Mouse (Mus musculus): Measurements from ENCODE around the gene Eif2ak4. TPM values are rescaled to one million over a fixed set of nuclear protein-coding genes. Genes with fewer than 3 reads are reported as not detected.

Eif2ak4 gene
- polyA plus RNA-seq, 1 experiment from 2014 or later: 9.5 TPM

DNA sequence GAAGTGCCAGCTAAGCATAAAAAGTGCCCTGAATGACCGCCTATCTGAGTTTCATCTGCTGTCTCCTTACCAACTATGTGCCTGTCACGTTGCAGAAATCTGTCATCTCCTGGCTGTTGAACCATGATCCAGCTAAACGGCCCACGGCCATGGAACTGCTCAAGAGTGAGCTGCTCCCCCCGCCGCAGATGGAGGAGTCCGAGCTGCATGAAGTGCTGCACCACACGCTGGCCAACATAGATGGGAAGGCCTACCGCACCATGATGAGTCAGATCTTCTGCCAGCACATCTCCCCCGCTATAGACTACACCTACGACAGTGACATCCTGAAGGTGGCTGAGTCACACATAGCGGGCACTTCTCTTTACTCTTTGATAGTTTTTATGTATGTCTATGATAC, 59.8 kb downstream of the Eif2ak4 start:
- H3K9ac ChIP-seq (ENCODE audit: low read depth, low read length): no peak overlapping the region
- 83% methylated on average over 12 of the region's 12 CpGs for WGBS
- H3K4me3 ChIP-seq (ENCODE audit: low read length): no peak overlapping the region
- H3K36me3 ChIP-seq (ENCODE audit: control insufficient read depth, insufficient read depth, low read length): no peaks in the 10 kb centered on the region
- no peak overlapping the region for H3K27ac ChIP-seq (ENCODE audit: low read length)
- no peaks in the 10 kb centered on the region for H3K27me3 ChIP-seq (replicated peaks; ENCODE audit: control insufficient read depth, insufficient read depth, low read length)
- no peak overlapping the region for H3K4me2 ChIP-seq (ENCODE audit: low read depth, low read length)
- no peaks in the 10 kb centered on the region for H3K4me1 ChIP-seq (ENCODE audit: control insufficient read depth, insufficient read depth, low read length)
- no peaks in the 10 kb centered on the region for H3K9me3 ChIP-seq (ENCODE audit: control insufficient read depth, low read length)
- ATAC-seq: no peak

DNA sequence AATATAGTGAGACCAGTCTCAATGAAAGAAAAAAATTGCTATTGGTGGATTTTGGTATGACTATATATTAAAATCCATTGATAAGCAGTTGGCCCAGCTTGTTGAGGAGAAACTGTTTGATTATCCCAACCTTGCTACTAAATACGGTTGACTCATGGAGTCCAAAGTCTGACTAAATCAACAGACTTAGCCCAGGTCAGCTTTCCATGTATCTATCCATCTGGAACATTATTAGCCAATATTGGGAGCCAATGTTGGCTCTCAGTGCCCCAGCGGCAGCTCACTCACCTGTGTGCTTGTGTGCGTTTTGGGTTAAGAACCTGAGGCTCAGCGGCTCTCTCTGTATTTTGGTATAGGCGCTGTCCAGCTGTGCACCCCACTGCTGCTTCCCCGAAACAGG, 62.6 kb downstream of the Eif2ak4 start:
- H3K4me2 ChIP-seq (ENCODE audit: low read depth, low read length): no peak overlapping the region
- H3K27me3 ChIP-seq (replicated peaks; ENCODE audit: control insufficient read depth, insufficient read depth, low read length): no peaks in the 10 kb centered on the region
- ATAC-seq: no peak
- H3K36me3 ChIP-seq (ENCODE audit: control insufficient read depth, insufficient read depth, low read length): no peaks in the 10 kb centered on the region
- no peaks in the 10 kb centered on the region for H3K9me3 ChIP-seq (ENCODE audit: control insufficient read depth, low read length)
- no peak overlapping the region for H3K4me3 ChIP-seq (ENCODE audit: low read length)
- no peaks in the 10 kb centered on the region for H3K4me1 ChIP-seq (ENCODE audit: control insufficient read depth, insufficient read depth, low read length)
- no peak overlapping the region for H3K27ac ChIP-seq (ENCODE audit: low read length)
- WGBS: 92% methylated on average over 6 of the region's 6 CpGs
- no peak overlapping the region for H3K9ac ChIP-seq (ENCODE audit: low read depth, low read length)

DNA sequence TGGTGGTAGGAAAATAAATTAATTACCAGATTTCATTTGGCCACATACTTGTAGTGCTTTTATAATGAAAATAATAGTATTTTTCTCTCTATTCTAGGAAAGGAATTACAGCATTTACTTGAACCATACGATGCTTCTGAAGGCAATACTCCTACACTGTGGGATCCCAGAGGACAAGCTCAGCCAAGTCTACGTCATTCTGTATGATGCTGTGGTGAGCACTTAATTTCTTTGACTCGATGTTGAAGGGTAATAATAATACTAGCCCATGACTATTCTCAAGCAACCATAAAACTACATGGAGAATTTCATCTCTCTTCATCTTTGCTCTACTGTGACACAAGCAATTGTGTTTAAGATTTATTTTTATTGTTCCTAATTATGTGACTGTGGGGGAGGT, 68.6 kb downstream of the Eif2ak4 start:
- Histone ChIP-seq H3K36me3 (ENCODE audit: control insufficient read depth, insufficient read depth, low read length) (no peaks in the 10 kb centered on the region), H3K4me3 (ENCODE audit: low read length) (no peak overlapping the region), H3K9me3 (ENCODE audit: control insufficient read depth, low read length) (no peaks in the 10 kb centered on the region), H3K4me2 (ENCODE audit: low read depth, low read length) (no peak overlapping the region), H3K27ac (ENCODE audit: low read length) (no peak overlapping the region), H3K27me3 (replicated peaks; ENCODE audit: control insufficient read depth, insufficient read depth, low read length) (no peaks in the 10 kb centered on the region), H3K4me1 (ENCODE audit: control insufficient read depth, insufficient read depth, low read length) (no peaks in the 10 kb centered on the region), H3K9ac (ENCODE audit: low read depth, low read length) (no peak overlapping the region)
- ATAC-seq: no peak
- WGBS: 90% methylated on average over 3 of the region's 3 CpGs

DNA sequence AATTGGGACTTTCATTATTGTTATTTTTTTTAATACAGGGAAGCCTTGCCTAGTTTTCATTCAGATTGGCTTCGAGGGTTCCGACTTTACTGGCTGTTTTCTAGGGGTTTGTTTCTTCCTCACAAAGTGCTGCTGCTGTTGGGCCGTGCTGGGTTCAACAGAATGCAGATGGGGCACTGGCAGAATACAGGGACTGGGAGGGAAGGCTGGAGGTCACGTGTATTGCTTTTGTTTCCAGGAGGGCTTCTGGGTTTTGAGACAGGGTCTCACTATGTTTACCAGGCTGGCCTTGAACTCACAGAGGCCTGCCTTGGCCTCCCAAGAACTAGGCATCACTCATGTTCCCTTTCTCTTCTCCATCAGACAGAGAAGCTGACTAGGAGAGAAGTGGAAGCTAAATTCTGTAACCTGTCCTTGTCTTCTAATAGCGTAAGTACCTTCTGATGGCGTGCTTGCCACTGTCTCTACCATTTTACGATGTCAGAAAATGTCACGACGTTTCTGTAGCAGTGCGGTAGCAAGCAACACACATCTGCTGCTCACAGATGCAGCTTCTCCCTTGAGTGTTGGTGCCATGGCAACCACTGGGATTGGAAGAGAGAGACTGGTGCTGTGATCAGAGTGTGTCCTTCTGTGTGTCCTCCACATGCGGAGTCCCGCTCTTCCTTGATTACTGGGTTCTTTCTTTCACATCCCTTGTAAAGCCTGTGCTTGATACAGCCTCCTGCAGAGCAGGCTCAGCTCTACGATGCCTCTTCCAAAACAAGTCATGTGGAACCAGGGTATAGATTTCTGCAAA, 69.2 kb downstream of the Eif2ak4 start:
- Histone ChIP-seq H3K36me3 (ENCODE audit: control insufficient read depth, insufficient read depth, low read length) (no peaks in the 10 kb centered on the region), H3K27ac (ENCODE audit: low read length) (no peak overlapping the region), H3K9ac (ENCODE audit: low read depth, low read length) (no peak overlapping the region), H3K4me3 (ENCODE audit: low read length) (no peak overlapping the region), H3K4me1 (ENCODE audit: control insufficient read depth, insufficient read depth, low read length) (no peaks in the 10 kb centered on the region), H3K9me3 (ENCODE audit: control insufficient read depth, low read length) (no peaks in the 10 kb centered on the region), H3K4me2 (ENCODE audit: low read depth, low read length) (no peak overlapping the region), H3K27me3 (replicated peaks; ENCODE audit: control insufficient read depth, insufficient read depth, low read length) (no peaks in the 10 kb centered on the region)
- ATAC-seq: no peak
- 85% methylated on average over 13 of the region's 13 CpGs for WGBS

DNA sequence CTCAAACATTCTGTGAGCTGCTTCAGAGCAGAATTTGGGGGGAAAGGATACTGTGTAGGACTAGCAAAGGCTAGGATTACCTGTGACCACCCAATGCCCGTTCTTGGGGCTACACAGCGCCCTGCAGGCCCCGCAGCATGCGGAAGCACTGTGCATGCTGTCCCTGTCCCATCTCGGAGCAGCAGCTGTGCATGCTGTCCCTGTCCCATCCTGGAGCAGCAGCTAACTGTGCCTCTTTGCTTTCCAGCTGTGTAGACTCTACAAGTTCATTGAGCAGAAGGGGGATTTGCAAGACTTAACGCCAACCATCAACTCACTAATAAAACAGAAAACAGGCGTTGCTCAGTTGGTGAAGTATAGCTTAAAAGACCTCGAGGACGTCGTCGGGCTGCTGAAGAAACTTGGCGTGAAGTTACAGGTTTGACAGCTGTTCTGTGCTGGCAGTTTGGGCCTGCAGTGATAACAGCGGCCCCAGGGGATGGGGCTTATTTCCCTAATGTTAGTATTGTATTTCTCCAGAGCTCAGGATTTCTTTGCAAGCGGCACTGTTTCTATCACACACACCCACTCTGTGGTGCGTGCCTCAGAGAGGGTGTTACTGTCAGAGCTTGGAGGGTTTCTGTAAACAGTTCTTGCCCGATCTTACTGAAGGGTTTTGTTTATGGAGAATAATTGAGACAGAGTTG, 73.2 kb downstream of the Eif2ak4 start:
- H3K9ac ChIP-seq (ENCODE audit: low read depth, low read length): no peak overlapping the region
- no peaks in the 10 kb centered on the region for H3K9me3 ChIP-seq (ENCODE audit: control insufficient read depth, low read length)
- no peak overlapping the region for H3K27ac ChIP-seq (ENCODE audit: low read length)
- H3K36me3 ChIP-seq (ENCODE audit: control insufficient read depth, insufficient read depth, low read length): peaks cover 4% of the 10 kb centered on the region; the same call in 1 of the 2 replicates
- H3K4me3 ChIP-seq (ENCODE audit: low read length): no peak overlapping the region
- H3K4me2 ChIP-seq (ENCODE audit: low read depth, low read length): no peak overlapping the region
- ATAC-seq: no peak
- no peaks in the 10 kb centered on the region for H3K27me3 ChIP-seq (replicated peaks; ENCODE audit: control insufficient read depth, insufficient read depth, low read length)
- H3K4me1 ChIP-seq (ENCODE audit: control insufficient read depth, insufficient read depth, low read length): no peaks in the 10 kb centered on the region
- WGBS: 71% methylated on average over 16 of the region's 16 CpGs

DNA sequence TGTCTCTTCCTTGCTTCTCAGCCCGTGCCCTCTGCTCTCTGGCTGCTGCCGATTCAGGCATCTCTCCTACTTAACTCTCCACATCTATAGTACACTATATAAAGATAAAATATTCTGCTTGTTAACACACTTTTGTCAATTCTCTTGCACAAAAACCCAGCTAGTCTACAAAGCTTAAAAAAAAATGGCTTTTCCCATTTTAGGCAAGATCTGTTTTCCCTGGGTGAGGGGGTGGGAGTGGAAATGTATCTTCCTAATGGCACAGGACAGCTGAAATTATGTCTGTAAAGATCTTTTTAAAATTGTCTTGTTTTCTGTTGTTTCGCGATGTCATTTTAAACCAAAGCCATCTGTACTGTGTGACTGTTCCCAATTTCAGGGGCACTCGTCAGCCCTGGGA, 75.1 kb downstream of the Eif2ak4 start:
- Histone ChIP-seq H3K4me3 (ENCODE audit: low read length) (no peak overlapping the region), H3K27ac (ENCODE audit: low read length) (no peak overlapping the region), H3K27me3 (replicated peaks; ENCODE audit: control insufficient read depth, insufficient read depth, low read length) (no peaks in the 10 kb centered on the region), H3K9me3 (ENCODE audit: control insufficient read depth, low read length) (no peaks in the 10 kb centered on the region), H3K9ac (ENCODE audit: low read depth, low read length) (no peak overlapping the region), H3K36me3 (ENCODE audit: control insufficient read depth, insufficient read depth, low read length) (peaks cover 4% of the 10 kb centered on the region), H3K4me1 (ENCODE audit: control insufficient read depth, insufficient read depth, low read length) (no peaks in the 10 kb centered on the region), H3K4me2 (ENCODE audit: low read depth, low read length) (no peak overlapping the region)
- WGBS: 87% methylated on average over 5 of the region's 5 CpGs
- ATAC-seq: no peak

DNA sequence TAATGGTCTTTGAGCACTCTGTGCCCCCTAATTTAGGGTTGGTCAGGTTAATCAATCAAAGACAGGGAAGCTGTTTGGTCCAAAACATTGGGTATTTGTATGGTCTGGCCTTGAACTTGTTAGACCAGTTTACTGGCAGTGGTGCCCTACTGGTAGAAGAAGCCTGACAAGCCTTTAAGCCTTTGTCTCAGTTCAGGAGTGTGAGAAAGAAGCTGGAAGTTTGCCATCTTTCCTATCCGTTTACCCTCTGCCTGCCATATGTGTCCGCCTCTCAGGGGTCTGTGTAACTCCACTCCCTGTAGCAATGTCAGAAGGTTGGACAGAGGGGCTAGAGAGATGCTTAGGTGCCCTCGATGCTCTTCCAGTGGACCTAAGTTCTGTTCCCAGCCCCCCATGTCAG, 76.0 kb downstream of the Eif2ak4 start:
- no peaks in the 10 kb centered on the region for H3K4me1 ChIP-seq (ENCODE audit: control insufficient read depth, insufficient read depth, low read length)
- H3K9ac ChIP-seq (ENCODE audit: low read depth, low read length): no peak overlapping the region
- 86% methylated on average over 3 of the region's 3 CpGs for WGBS
- no peak overlapping the region for H3K4me3 ChIP-seq (ENCODE audit: low read length)
- no peak overlapping the region for H3K27ac ChIP-seq (ENCODE audit: low read length)
- no peaks in the 10 kb centered on the region for H3K27me3 ChIP-seq (replicated peaks; ENCODE audit: control insufficient read depth, insufficient read depth, low read length)
- ATAC-seq: no peak
- no peaks in the 10 kb centered on the region for H3K9me3 ChIP-seq (ENCODE audit: control insufficient read depth, low read length)
- H3K36me3 ChIP-seq (ENCODE audit: control insufficient read depth, insufficient read depth, low read length): peaks cover 8% of the 10 kb centered on the region
- no peak overlapping the region for H3K4me2 ChIP-seq (ENCODE audit: low read depth, low read length)

DNA sequence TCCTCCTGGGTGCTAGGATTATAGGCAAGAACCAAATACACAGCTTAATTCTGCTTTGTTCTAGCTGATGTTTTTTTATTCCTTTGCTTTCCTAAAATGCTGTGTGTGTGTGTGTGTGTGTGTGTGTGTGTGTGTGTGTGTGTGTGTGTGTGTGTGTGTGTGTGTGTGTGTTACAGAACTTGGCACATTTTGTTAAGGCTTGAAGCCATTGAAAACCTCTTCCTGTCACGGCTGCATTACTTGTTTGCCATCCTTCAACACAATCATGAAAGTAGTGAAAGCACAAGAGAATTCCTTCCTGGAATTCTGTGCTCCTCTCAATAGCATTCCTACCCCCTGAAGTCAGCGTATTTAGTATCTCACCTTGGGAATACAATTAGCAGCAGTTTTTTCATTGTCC, 77.5 kb downstream of the Eif2ak4 start:
- WGBS: 64% methylated on average over 2 of the region's 2 CpGs
- no peak overlapping the region for H3K9ac ChIP-seq (ENCODE audit: low read depth, low read length)
- no peaks in the 10 kb centered on the region for H3K9me3 ChIP-seq (ENCODE audit: control insufficient read depth, low read length)

DNA sequence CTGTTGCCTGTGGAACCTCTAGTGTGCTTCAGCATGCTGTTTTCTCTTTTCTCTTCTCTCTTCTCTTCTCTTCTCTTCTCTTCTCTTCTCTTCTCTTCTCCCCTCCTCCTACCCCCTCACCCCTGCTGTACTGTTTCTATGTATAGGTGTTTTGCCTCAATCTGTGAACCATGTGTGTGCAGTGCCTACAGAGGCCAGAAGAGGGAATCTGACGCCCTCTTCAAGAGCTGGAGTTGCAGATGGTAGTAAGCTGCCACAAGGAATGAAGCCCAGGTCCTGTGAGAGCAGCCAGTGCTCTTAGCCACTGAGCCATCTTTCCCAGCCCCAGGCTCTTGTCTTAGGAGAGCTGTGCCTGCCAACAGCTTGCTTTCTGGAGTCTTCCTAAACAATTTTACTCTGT, 78.2 kb downstream of the Eif2ak4 start:
- Histone ChIP-seq H3K27ac (ENCODE audit: low read length) (no peak overlapping the region), H3K4me2 (ENCODE audit: low read depth, low read length) (no peak overlapping the region), H3K36me3 (ENCODE audit: control insufficient read depth, insufficient read depth, low read length) (peaks cover 18% of the 10 kb centered on the region), H3K9ac (ENCODE audit: low read depth, low read length) (no peak overlapping the region), H3K9me3 (ENCODE audit: control insufficient read depth, low read length) (no peaks in the 10 kb centered on the region), H3K4me3 (ENCODE audit: low read length) (no peak overlapping the region), H3K4me1 (ENCODE audit: control insufficient read depth, insufficient read depth, low read length) (no peaks in the 10 kb centered on the region), H3K27me3 (replicated peaks; ENCODE audit: control insufficient read depth, insufficient read depth, low read length) (no peaks in the 10 kb centered on the region)
- WGBS: 55% methylated on average over 1 of the region's 1 CpGs
- ATAC-seq: no peak

More for the DNA sequence above, 77.5 kb downstream of the Eif2ak4 start:
- H3K4me3 ChIP-seq (ENCODE audit: low read length): no peak overlapping the region
- peaks cover 12% of the 10 kb centered on the region for H3K36me3 ChIP-seq (ENCODE audit: control insufficient read depth, insufficient read depth, low read length)
- H3K27ac ChIP-seq (ENCODE audit: low read length): no peak overlapping the region
- H3K27me3 ChIP-seq (replicated peaks; ENCODE audit: control insufficient read depth, insufficient read depth, low read length): no peaks in the 10 kb centered on the region
- no peak for ATAC-seq
- H3K4me2 ChIP-seq (ENCODE audit: low read depth, low read length): no peak overlapping the region
- H3K4me1 ChIP-seq (ENCODE audit: control insufficient read depth, insufficient read depth, low read length): no peaks in the 10 kb centered on the region
